Mouse (Mus musculus) kidney, embryonic 16.5 days (tissue): ENCODE results near the gene Bnipl. TPM values are rescaled to one million over a fixed set of nuclear protein-coding genes. Genes with fewer than 3 reads are reported as not detected.
A peak's percentile ranks its signal among the peaks of the same experiment; 100 is the strongest.

Experiments used
- ATAC-seq: fragments of 200-750 bp; cut with Nextera tagmentation; 2 replicates; pipeline ENCODE4 v1.8.0; 2017; ENCODE audit warnings: moderate TSS enrichment; ENCODE audit not compliant: low FRiP score, low TSS enrichment
- H3K27ac ChIP-seq: fragments of 300-500 bp; sonication (generic); 2 replicates; pipeline ENCODE4 v1.5.1; 2014; ENCODE audit warnings: low read length
- H3K27me3 ChIP-seq: fragments of 300-500 bp; sonication (generic); 2 replicates; pipeline ENCODE4 v1.6.1; 2014; ENCODE audit warnings: low read length, control low read depth, mixed read lengths; ENCODE audit not compliant: insufficient read depth
- H3K36me3 ChIP-seq: fragments of 300-500 bp; sonication (generic); 2 replicates; pipeline ENCODE4 v1.6.1; 2014; ENCODE audit warnings: low read length, control low read depth, mixed read lengths; ENCODE audit not compliant: insufficient read depth
- H3K4me1 ChIP-seq: fragments of 300-500 bp; sonication (generic); 2 replicates; pipeline ENCODE4 v1.6.1; 2014; ENCODE audit warnings: low read length, control low read depth, mixed read lengths; ENCODE audit not compliant: insufficient read depth
- H3K4me2 ChIP-seq: fragments of 300-500 bp; sonication (generic); replicated peaks from 2 replicates; pipeline ENCODE4 v1.6.1; 2014; ENCODE audit warnings: low read depth, low read length
- H3K4me3 ChIP-seq: fragments of 300-500 bp; sonication (generic); 2 replicates; pipeline ENCODE4 v1.5.1; 2014; ENCODE audit warnings: mild to moderate bottlenecking, low read length
- H3K9ac ChIP-seq: fragments of 300-500 bp; sonication (generic); replicated peaks from 2 replicates; pipeline ENCODE4 v1.6.1; 2014; ENCODE audit warnings: low read length
- H3K9me3 ChIP-seq: fragments of 300-500 bp; sonication (generic); 2 replicates; pipeline ENCODE4 v1.6.1; 2016; ENCODE audit warnings: low read length, control low read depth
- WGBS: fragments of 180-500 bp; shearing (Covaris S2); extraction: QIAGEN DNeasy Blood & Tissue Kit; methylation state at CpG from one replicate; pipeline ENCODE4 v1.1.7; 2014; 5-methylcytosine and 5-hydroxymethylcytosine counted together
- polyA plus RNA-seq: library from polyadenylated mRNA; unstranded; fragments of >200 nt; fragmentation: Nextera tagmentation; extraction: Ambion mirVana; gene quantifications from 2 replicates; pipeline ENCODE4 v1.2.1, GENCODE M21; 2015

The Bnipl gene
- polyA plus RNA-seq, 1 experiment from 2014 or later = 0.41 TPM

DNA sequence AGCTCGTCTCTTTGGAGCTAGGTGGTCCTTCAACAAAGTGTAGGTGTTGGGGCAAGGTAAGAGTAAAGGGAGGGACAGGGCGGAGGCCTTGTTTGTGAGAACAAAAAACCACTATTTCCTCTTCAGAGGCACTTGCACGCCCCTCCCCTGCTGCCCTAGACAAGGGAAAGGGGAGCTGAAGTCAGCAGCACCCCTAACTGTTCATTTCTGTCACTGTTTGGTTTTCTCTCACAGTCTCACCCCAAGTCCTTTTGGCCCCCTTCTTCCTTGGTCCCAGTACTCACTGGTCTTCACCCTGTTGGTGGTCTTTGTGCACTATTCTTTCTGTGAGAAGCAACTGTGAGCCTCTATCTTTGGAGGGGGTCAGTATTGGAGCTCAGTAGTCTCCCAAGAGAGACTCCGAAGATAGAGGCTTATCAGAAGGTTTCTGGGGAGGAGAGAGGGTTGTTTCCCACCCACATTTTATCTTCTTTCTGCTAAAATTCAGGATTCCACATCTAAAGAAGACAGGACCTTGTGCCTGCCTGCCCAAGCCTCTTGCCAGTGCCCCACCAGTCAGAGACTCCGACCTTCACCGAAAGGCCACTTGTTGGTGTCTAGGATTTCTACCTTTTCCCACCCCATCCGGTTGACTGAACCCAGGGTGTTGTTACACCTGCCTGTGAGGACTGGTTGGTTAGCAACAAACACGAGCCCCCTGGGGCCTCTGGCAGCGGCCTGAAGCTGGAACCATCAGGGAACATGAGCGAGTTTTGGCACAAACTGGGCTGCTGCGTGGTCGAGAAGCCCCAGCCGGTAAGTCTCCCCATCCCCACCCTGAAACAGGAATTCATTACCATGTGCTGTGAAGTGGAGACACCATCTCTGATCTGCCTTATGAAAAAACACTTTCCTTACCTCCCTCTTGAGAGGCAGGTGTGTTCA, 19.4 kb downstream of the Bnipl start, which contains the start of gene Mllt11:
Mllt11 (minus strand) TSS at position 874 of the 924 bp plus-strand sequence.
- peaks cover 32% of the 10 kb centered on the region for H3K4me1 ChIP-seq
- peaks cover 38% of the 10 kb centered on the region for H3K36me3 ChIP-seq
- H3K9ac ChIP-seq = peak within 1 kb of the TSS; percentile 97

DNA sequence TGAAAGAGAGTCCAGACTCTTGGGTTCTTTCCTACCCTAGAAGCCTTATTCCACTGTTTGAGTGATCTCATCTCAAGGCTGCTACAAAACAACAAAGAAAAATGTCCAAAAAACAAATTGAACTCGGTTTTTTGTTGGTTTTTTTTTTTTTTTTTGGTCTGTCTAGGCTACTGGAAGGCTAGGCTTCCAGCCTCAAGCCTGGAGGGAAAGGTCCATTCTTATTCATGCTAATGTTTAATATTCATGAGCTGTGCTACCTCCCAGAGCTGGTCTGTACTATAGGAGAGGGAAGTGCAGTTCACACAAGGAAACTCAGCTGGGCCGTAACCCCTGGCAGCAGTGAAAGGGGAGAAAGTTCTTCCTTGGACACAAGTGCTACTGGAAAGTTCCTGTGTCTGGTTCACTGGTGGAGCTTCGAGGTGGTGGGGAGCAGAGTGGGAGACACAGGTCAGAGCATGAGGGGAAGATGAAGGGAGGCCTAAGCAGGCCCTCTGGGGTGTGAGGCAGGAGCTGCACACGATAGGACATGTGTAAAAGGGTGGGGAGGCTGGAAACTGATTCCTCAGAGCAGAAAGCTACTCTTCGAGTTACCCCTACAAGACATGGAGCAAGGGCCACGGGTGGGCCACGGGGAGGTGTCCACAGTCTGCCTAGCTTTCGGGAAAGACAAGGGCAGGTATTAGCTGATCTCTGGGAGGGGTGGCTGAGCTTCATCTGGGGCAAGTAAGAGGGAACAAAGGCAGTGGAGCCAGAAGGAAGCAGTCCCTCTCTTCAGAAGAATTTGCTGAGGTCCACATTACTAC, 20.3 kb downstream of the Bnipl start:
- H3K9ac ChIP-seq = peak overlapping the region; percentile 97
- H3K9me3 ChIP-seq = no peaks in the 10 kb centered on the region
- H3K36me3 ChIP-seq = peaks cover 38% of the 10 kb centered on the region
- peak; percentile 25; the same call in 1 of the 2 replicates for ATAC-seq
- H3K4me1 ChIP-seq = peaks cover 32% of the 10 kb centered on the region
- peak overlapping the region; percentile 98 for H3K27ac ChIP-seq
- 35% methylated on average over 8 of the region's 8 CpGs for WGBS
- peak overlapping the region; percentile 88 for H3K4me2 ChIP-seq
- H3K4me3 ChIP-seq = peak overlapping the region; percentile 87
- no peaks in the 10 kb centered on the region for H3K27me3 ChIP-seq

More for the DNA sequence above, 19.4 kb downstream of the Bnipl start, which contains the start of gene Mllt11:
- Histone ChIP-seq H3K27me3 (no peaks in the 10 kb centered on the region), H3K4me2 (peak within 1 kb of the TSS; percentile 88), H3K27ac (peak within 1 kb of the TSS; percentile 98), H3K9me3 (no peaks in the 10 kb centered on the region), H3K4me3 (peak within 1 kb of the TSS; percentile 87)
- ATAC-seq = no peak
- WGBS = 54% methylated on average over 13 of the region's 13 CpGs

DNA sequence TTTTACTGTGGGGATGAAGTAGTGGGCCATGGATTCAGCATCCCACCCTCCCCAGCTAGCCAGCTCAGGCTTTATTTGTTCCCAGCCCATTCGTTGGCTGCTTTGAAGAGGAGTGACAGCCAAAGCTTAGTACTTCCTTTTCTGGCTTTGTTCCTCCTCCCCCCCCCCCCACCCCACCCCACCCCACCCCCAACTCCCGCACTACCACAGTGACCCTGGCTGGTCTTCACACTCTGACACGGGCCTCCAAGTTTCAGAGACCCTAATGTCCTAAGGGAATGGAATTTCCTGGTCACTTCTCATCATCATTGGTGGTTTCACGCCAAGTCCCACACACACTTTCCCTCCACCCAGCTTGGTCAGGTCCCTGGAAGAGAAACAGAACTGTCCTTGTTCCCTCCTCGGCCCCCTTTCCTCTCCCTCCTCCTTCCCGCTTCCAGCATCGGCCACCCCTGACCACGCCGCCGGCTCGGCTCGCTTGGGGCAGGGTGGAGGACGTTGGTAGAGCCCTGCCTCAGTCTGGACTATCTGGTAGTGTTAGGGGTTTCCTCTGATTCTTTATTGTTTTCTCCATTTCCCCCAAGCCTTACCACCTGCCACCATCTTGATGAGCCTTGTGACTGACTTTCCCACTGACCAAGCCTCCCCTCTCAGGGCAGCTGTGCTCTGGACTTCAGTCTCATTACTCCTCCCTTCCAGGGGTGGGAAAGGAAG, 21.1 kb downstream of the Bnipl start:
- Histone ChIP-seq H3K4me3 (peak overlapping the region; percentile 87), H3K4me2 (peak overlapping the region; percentile 88), H3K9me3 (no peaks in the 10 kb centered on the region), H3K9ac (peak overlapping the region; percentile 97), H3K4me1 (peaks cover 32% of the 10 kb centered on the region), H3K27me3 (no peaks in the 10 kb centered on the region), H3K27ac (peak overlapping the region; percentile 98), H3K36me3 (peaks cover 38% of the 10 kb centered on the region)
- WGBS = 2% methylated on average over 13 of the region's 13 CpGs
- ATAC-seq = peak; percentile 20

GRCm38 (mm10) chr3:95228894-95229780, 21.9 kb downstream of the Bnipl start:
- Histone ChIP-seq H3K27me3 (no peaks in the 10 kb centered on the region), H3K9me3 (no peaks in the 10 kb centered on the region), H3K4me2 (peak overlapping the region; percentile 88), H3K27ac (peak overlapping the region; percentile 98), H3K4me1 (peaks cover 40% of the 10 kb centered on the region), H3K4me3 (peak overlapping the region; percentile 87), H3K36me3 (peaks cover 34% of the 10 kb centered on the region), H3K9ac (peak overlapping the region; percentile 97)
- WGBS = under 1% methylated on average over 41 of the region's 43 CpGs
- peak; percentile 24 for ATAC-seq

DNA sequence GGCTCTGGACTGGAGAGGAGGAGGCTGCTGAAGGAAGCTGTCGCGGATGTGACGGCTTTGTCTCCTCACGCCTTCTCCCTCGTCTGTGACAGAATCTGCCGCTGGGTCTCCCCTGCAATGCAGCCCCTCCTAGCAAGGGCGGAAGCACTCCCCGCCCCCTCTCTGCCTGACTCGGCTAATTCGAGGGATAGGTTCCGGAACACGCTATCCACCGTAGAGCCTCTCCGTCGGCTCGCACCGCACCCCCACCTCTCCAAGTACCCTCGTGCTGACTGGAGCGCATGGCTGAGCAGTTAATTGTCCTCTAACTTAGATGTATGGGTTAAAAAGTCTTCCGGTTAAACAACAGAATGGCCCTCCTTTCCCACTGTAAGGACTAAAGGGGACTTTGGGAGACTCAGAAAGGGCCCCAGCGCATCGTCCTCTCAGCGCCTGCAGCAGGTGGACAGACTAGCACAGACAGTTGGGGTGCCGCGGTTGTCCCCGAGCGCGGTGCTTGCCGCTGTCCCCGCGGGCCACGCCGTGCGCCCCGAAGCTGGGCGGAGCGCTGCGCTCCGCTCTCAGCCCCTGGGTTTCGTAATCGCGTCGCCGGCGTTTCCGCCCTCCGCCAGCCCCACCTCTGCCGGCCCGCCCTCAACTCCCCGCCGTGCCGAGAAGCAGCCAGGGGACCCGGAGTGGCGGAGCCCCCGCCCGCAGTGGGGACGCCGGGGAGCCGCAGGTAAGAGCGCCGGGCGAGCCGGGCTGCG, 22.7 kb downstream of the Bnipl start, which contains the start of gene Cdc42se1:
Cdc42se1 (plus strand) TSS at position 585 of the 746 bp plus-strand sequence.
- peaks cover 41% of the 10 kb centered on the region for H3K4me1 ChIP-seq
- H3K4me3 ChIP-seq = peak within 1 kb of the TSS; percentile 87
- WGBS = under 1% methylated on average over 64 of the region's 64 CpGs
- peak within 1 kb of the TSS; percentile 98 for H3K27ac ChIP-seq
- no peaks in the 10 kb centered on the region for H3K9me3 ChIP-seq
- H3K27me3 ChIP-seq = no peaks in the 10 kb centered on the region
- ATAC-seq = peak; percentile 89
- peaks cover 33% of the 10 kb centered on the region for H3K36me3 ChIP-seq
- H3K4me2 ChIP-seq = peak within 1 kb of the TSS; percentile 88
- H3K9ac ChIP-seq = peak within 1 kb of the TSS; percentile 97

- H3K27ac ChIP-seq = peak overlapping the region; percentile 70
- no peak for ATAC-seq
- peak overlapping the region; percentile 87 for H3K4me3 ChIP-seq
- peaks cover 41% of the 10 kb centered on the region for H3K4me1 ChIP-seq
- peak overlapping the region; percentile 62 for H3K9ac ChIP-seq
- WGBS = 15% methylated on average over 1 of the region's 1 CpGs
- H3K4me2 ChIP-seq = peak overlapping the region; percentile 88
- no peaks in the 10 kb centered on the region for H3K27me3 ChIP-seq
- peaks cover 31% of the 10 kb centered on the region for H3K36me3 ChIP-seq
- H3K9me3 ChIP-seq = no peaks in the 10 kb centered on the region
Measured at GRCm38 (mm10) chr3:95227214-95227613, 23.8 kb downstream of the Bnipl start.

DNA sequence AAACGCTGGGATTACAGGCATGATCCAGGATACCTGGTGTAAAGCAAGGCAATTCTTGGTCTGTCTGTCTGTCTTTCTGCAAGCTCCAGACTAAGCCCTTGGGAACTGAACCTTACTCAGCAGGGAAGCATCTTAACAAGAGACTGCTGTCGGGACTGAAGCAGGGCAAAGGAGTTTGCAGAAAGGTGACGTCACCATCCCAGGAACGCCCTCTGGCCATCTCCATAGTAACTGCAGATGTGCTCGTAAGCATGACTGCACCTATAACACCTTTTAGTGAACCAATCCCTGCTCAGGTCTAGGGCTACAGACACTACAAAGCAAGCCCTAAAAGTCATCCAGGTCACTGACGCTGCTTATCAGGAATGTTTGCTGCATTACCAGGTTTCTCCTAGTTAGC, 26.7 kb downstream of the Bnipl start:
- Histone ChIP-seq H3K4me1 (peaks cover 15% of the 10 kb centered on the region), H3K27me3 (no peaks in the 10 kb centered on the region), H3K36me3 (peaks cover 49% of the 10 kb centered on the region), H3K9ac (no peak overlapping the region), H3K4me3 (no peak overlapping the region), H3K9me3 (no peaks in the 10 kb centered on the region), H3K27ac (no peak overlapping the region), H3K4me2 (no peak overlapping the region)
- ATAC-seq = no peak
- WGBS = 36% methylated on average over 6 of the region's 6 CpGs

GRCm38 (mm10) chr3:95223041-95223440, 28.0 kb downstream of the Bnipl start:
- H3K9me3 ChIP-seq = no peaks in the 10 kb centered on the region
- no peak overlapping the region for H3K4me2 ChIP-seq
- ATAC-seq = no peak
- peaks cover 51% of the 10 kb centered on the region for H3K36me3 ChIP-seq
- 85% methylated on average over 2 of the region's 2 CpGs for WGBS
- H3K27ac ChIP-seq = no peak overlapping the region
- H3K4me1 ChIP-seq = peaks cover 21% of the 10 kb centered on the region
- no peaks in the 10 kb centered on the region for H3K27me3 ChIP-seq
- no peak overlapping the region for H3K9ac ChIP-seq
- no peak overlapping the region for H3K4me3 ChIP-seq
